Comparison of ENCODE assay signal across 22 mouse cellular contexts in the genomic region with DNA sequence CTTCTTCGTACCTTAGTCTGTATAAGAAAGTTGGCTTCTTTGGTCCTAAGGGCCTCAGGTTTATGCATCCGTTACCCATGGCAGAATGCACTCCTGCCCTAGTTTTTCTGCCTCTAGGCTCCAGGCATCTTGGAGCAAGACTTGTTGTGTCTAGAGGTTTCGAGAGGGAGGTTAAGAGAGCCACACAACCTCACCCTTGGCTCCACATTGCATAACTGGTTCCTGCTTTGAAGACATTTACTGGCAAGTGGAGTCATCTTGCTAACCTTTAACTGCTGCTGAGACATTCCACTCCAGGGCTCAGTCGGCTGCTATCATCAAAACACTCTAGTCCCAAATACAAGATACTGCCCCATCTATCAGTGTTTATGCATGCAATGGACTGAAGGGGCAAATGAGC.
DNase-seq lines count a peak whose midpoint lies in the region; ATAC-seq lines count a peak whose summit lies in the region.
"Had no signal": no experiment of that assay in that cellular context is flagged by ENCODE, and none has a peak within 500 bp of the region (broad histone marks: within the 10 kb centered on the region; RNA-seq: fewer than 3 reads in every experiment).

No protein-coding gene starts in this region.

- no peak for ATAC-seq in heart, embryonic 11.5 days (replicated peaks; ENCODE audit: insufficient number of reproducible peaks, low FRiP score, low TSS enrichment)
- peak; percentile 33 for ATAC-seq in megakaryocyte progenitor cell, adult 5-6 weeks (replicated peaks; ENCODE audit: poor library complexity)
- ATAC-seq: forebrain, embryonic 14.5 days; liver, postnatal 0 days had no signal

- H3K9me3 ChIP-seq in heart, embryonic 11.5 days (replicated peaks; ENCODE audit: control insufficient read depth, low read length) = no peaks in the 10 kb centered on the region
- H3K9me3 ChIP-seq: embryonic facial prominence, embryonic 15.5 days; limb, embryonic 12.5 days had no signal

- no peaks in the 10 kb centered on the region for H3K27me3 ChIP-seq in heart, embryonic 11.5 days (ENCODE audit: control insufficient read depth, insufficient read depth, low read length)
- H3K27me3 ChIP-seq: embryonic facial prominence, embryonic 15.5 days; limb, embryonic 12.5 days had no signal

- no peak overlapping the region for H3K9ac ChIP-seq in heart, embryonic 11.5 days (ENCODE audit: low read depth, low read length)
- H3K9ac ChIP-seq: embryonic facial prominence, embryonic 15.5 days; hindbrain, embryonic 14.5 days; limb, embryonic 12.5 days; liver, postnatal 0 days had no signal

- H3K27ac ChIP-seq in heart, embryonic 11.5 days (ENCODE audit: low read depth, low read length) = no peak overlapping the region
- H3K27ac ChIP-seq: embryonic facial prominence, embryonic 15.5 days; heart, adult 2 months; hindbrain, embryonic 14.5 days; limb, embryonic 12.5 days; macrophage; stomach, postnatal 0 days had no signal

- WGBS in heart, embryonic 11.5 days (ENCODE audit: insufficient replicate concordance) = 62% methylated on average over 4 of the region's 4 CpGs

- H3K4me1 ChIP-seq in heart, embryonic 11.5 days (ENCODE audit: control insufficient read depth, insufficient read depth, low read length) = peaks cover 6% of the 10 kb centered on the region
- H3K4me1 ChIP-seq: embryonic facial prominence, embryonic 15.5 days had no signal

- no peaks in the 10 kb centered on the region for H3K36me3 ChIP-seq in heart, embryonic 11.5 days (ENCODE audit: control insufficient read depth, insufficient read depth, low read length)
- H3K36me3 ChIP-seq: embryonic facial prominence, embryonic 15.5 days; limb, embryonic 12.5 days had no signal

- no peak overlapping the region for H3K4me3 ChIP-seq in heart, embryonic 11.5 days (ENCODE audit: low read depth, low read length)
- H3K4me3 ChIP-seq: embryonic facial prominence, embryonic 15.5 days; heart, adult 2 months; limb, embryonic 12.5 days had no signal

- peak; percentile 67 for DNase-seq in heart, adult 11 months
- peak; percentile 28 for DNase-seq in ovary, postnatal 36 days (ENCODE audit: low spot score)
- DNase-seq in ovary, postnatal 14 days (ENCODE audit: low spot score) = no peak
- DNase-seq in adrenal gland, postnatal 25 days = no peak
- DNase-seq in cerebellum, adult 9-11 months = no peak
- DNase-seq: adrenal gland, postnatal 36 days; cerebellum, adult 9-10 months; gastrocnemius, postnatal 14 days; heart, adult 2 months; kidney, adult 8-10 months; kidney, postnatal 10 days; liver, postnatal 0 days had no signal

- no peak overlapping the region for H3K4me2 ChIP-seq in heart, embryonic 11.5 days
- H3K4me2 ChIP-seq: embryonic facial prominence, embryonic 15.5 days; hindbrain, embryonic 14.5 days; limb, embryonic 12.5 days; liver, embryonic 11.5 days; midbrain, embryonic 11.5 days had no signal

Comparison
In these comparisons a context has a peak if more than half of its experiments do, and no peak if none do; other contexts are left out.
1. DNase-seq: peak in heart, adult 11 months (single experiment) and ovary, postnatal 36 days (single experiment); none in ovary, postnatal 14 days (single experiment), adrenal gland, postnatal 25 days (single experiment) and cerebellum, adult 9-11 months (single experiment).